Comparison of ENCODE assay signal across 24 mouse cellular contexts in genomic region chr19:34696352-34696986, GRCm38 (mm10). TPM values are rescaled to one million over a fixed set of nuclear protein-coding genes. Genes with fewer than 3 reads are reported as not detected.
A peak's percentile ranks its signal among the peaks of the same experiment; 100 is the strongest.
DNase-seq lines count a peak whose midpoint lies in the region; ATAC-seq and TF ChIP-seq lines count a peak whose summit lies in the region.
"Had no signal": no experiment of that assay in that cellular context is flagged by ENCODE, and none has a peak within 500 bp of the region (broad histone marks: within the 10 kb centered on the region; RNA-seq: fewer than 3 reads in every experiment).

No protein-coding gene starts in this region.

- 61% methylated on average over 8 of the region's 8 CpGs for WGBS in liver, adult 2 months
- WGBS in lung, embryonic 15.5 days: 69% methylated on average over 8 of the region's 8 CpGs

- H3K79me2 ChIP-seq in liver, adult 2 months (ENCODE audit: control insufficient read depth, insufficient read depth, low read length): peaks cover 8% of the 10 kb centered on the region

- H3K4me1 ChIP-seq in liver, adult 2 months (ENCODE audit: control insufficient read depth, insufficient read depth, low read length): peaks cover 15% of the 10 kb centered on the region; the same call in 1 of the 2 replicates
- H3K4me1 ChIP-seq in lung, embryonic 15.5 days: 0 out of 2 replicates have a peak, but pooled peaks cover 7% of the 10 kb centered on the region
- H3K4me1 ChIP-seq: forebrain, embryonic 12.5 days; heart, embryonic 12.5 days; hindbrain, embryonic 15.5 days; limb, embryonic 15.5 days; megakaryocyte, embryonic 14.5 days had no signal

- 0 out of 2 replicates have a peak, but pooled peaks have one; percentile 67 for ATAC-seq in lung, embryonic 15.5 days (ENCODE audit: borderline replicate concordance, extremely low read depth, low FRiP score, low TSS enrichment)
- ATAC-seq in neutrophil, adult 5-6 weeks (ENCODE audit: extremely low read depth, insufficient number of reproducible peaks, low FRiP score, poor library complexity, severe bottlenecking): peak; percentile 70; the same call in 1 of the 2 replicates
- ATAC-seq: activated CD4-positive, CD25-positive, alpha-beta regulatory T cell, adult 4 months; midbrain, embryonic 16.5 days; Patski had no signal

- no peak overlapping the region for H3K4me3 ChIP-seq in liver, adult 2 months (ENCODE audit: insufficient read depth, low read depth, low read length)
- no peak overlapping the region for H3K4me3 ChIP-seq in lung, embryonic 15.5 days
- H3K4me3 ChIP-seq: forebrain, embryonic 12.5 days; heart, embryonic 12.5 days; hindbrain, embryonic 15.5 days; limb, embryonic 15.5 days; megakaryocyte, embryonic 14.5 days had no signal

- 0 out of 2 replicates have a peak overlapping the region, but pooled peaks have one; percentile 2 for H3K27ac ChIP-seq in liver, adult 2 months (replicated peaks; ENCODE audit: insufficient read depth, low read depth, low read length)
- H3K27ac ChIP-seq in lung, embryonic 15.5 days: no peak overlapping the region
- H3K27ac ChIP-seq: forebrain, embryonic 12.5 days; hindbrain, embryonic 15.5 days; limb, embryonic 15.5 days had no signal

- peak; percentile 57 for DNase-seq in liver, adult 2 months (ENCODE audit: extremely low read depth, low read depth, low spot score)
- no peak for DNase-seq in liver
- DNase-seq in MEL-GATA-1-ER (ENCODE audit: extremely low read depth, low read depth): peak; percentile 17
- no peak for DNase-seq in ovary, postnatal 10 days (ENCODE audit: low spot score)
- no peak for DNase-seq in frontal cortex, postnatal 25 days (ENCODE audit: low spot score in 2 of 2)
- no peak for DNase-seq in gastrocnemius, adult 8-10 months (ENCODE audit: low spot score in 2 of 2)
- DNase-seq: adrenal gland, postnatal 36 days; cerebellum, adult 9-10 months; embryo, embryonic 11 days; gastrocnemius, postnatal 36 days; kidney, adult 18-20 months; kidney, postnatal 25 days; layer of hippocampus, postnatal 36 days; thymus, adult 18-20 months had no signal

- no peaks in the 10 kb centered on the region for H3K36me3 ChIP-seq in liver, adult 2 months (ENCODE audit: control insufficient read depth, insufficient read depth, low read length)
- no peaks in the 10 kb centered on the region for H3K36me3 ChIP-seq in lung, embryonic 15.5 days
- H3K36me3 ChIP-seq: forebrain, embryonic 12.5 days; heart, embryonic 12.5 days; hindbrain, embryonic 15.5 days; limb, embryonic 15.5 days had no signal

- no peak for TF ChIP-seq CTCF in liver, adult 2 months (IDR thresholded peaks at IDR 0.05; ENCODE audit: low read depth, low read length)

- H3K4me2 ChIP-seq in lung, embryonic 15.5 days: 0 out of 2 replicates have a peak overlapping the region, but pooled peaks have one; percentile 7
- H3K4me2 ChIP-seq: forebrain, embryonic 12.5 days; heart, embryonic 12.5 days; hindbrain, embryonic 15.5 days; limb, embryonic 15.5 days had no signal

- no peak for TF ChIP-seq POLR2A in liver, adult 2 months (IDR thresholded peaks at IDR 0.05; ENCODE audit: extremely low read depth, insufficient read depth, low read length)

- H3K9me3 ChIP-seq in lung, embryonic 15.5 days: no peaks in the 10 kb centered on the region
- H3K9me3 ChIP-seq: forebrain, embryonic 12.5 days; heart, embryonic 12.5 days; hindbrain, embryonic 15.5 days; limb, embryonic 15.5 days; megakaryocyte, embryonic 14.5 days had no signal

- H3K9ac ChIP-seq in liver, adult 2 months (ENCODE audit: low read depth, low read length): no peak overlapping the region
- H3K9ac ChIP-seq in lung, embryonic 15.5 days: no peak overlapping the region
- H3K9ac ChIP-seq: forebrain, embryonic 12.5 days; heart, embryonic 12.5 days; hindbrain, embryonic 15.5 days; limb, embryonic 15.5 days had no signal

- H3K27me3 ChIP-seq in liver, adult 2 months (ENCODE audit: control insufficient read depth, insufficient read depth, low read length): no peaks in the 10 kb centered on the region
- no peaks in the 10 kb centered on the region for H3K27me3 ChIP-seq in lung, embryonic 15.5 days
- H3K27me3 ChIP-seq: forebrain, embryonic 12.5 days; heart, embryonic 12.5 days; hindbrain, embryonic 15.5 days; limb, embryonic 15.5 days; megakaryocyte, embryonic 14.5 days had no signal

RNA-seq across cellular contexts. Expression of gene Slc16a12, which starts 50.6 kb away (rescaled TPM):
- 65.6 and 85.9 TPM in 2 replicates for total RNA-seq in liver, adult 2 months (2014; rRNA removed)
- 18.6 and 23.1 TPM in 2 replicates for polyA plus RNA-seq in liver, adult 2 months (2012; rRNA removed)
- polyA plus RNA-seq in lung, embryonic 15.5 days (2015; fragmentation: Nextera tagmentation; extraction: Ambion mirVana): 14.8 TPM in 2 replicates
- total RNA-seq in neutrophil, adult 5-6 weeks (2017): 0.61 TPM in 1 of 2 replicates, not detected in the other
- 1 to 10 TPM in 1 of 4 experiments, under 1 TPM in 3; 0.34 to 1.8 (median 0.44) TPM for total RNA-seq in gastrocnemius, adult 8-10 months (2022)
- polyA plus RNA-seq: activated CD4-positive, CD25-positive, alpha-beta regulatory T cell, adult 4 months had no signal

RNA-seq across cellular contexts. Expression of gene Ifit1, which starts 55.8 kb away (rescaled TPM):
- total RNA-seq in liver, adult 2 months (2014; rRNA removed): 9.6 and 15.9 TPM in 2 replicates
- 4.2 and 7.0 TPM in 2 replicates for polyA plus RNA-seq in liver, adult 2 months (2012; rRNA removed)
- 0.29 and 0.62 TPM in 2 replicates for polyA plus RNA-seq in lung, embryonic 15.5 days (2015; fragmentation: Nextera tagmentation; extraction: Ambion mirVana)
- total RNA-seq in neutrophil, adult 5-6 weeks (2017): 36.0 and 37.7 TPM in 2 replicates
- total RNA-seq in gastrocnemius, adult 8-10 months (2022): under 1 TPM; 0.21 to 0.76 (median 0.27) TPM

RNA-seq across cellular contexts. Expression of gene Ifit1bl2, which starts 55.9 kb away (rescaled TPM):
- total RNA-seq in liver, adult 2 months (2014; rRNA removed): 0.07 and 0.09 TPM in 2 replicates
- polyA plus RNA-seq in liver, adult 2 months (2012; rRNA removed): not detected in 2 replicates
- polyA plus RNA-seq in lung, embryonic 15.5 days (2015; fragmentation: Nextera tagmentation; extraction: Ambion mirVana): 0.07 and 0.08 TPM in 2 replicates
- 24.3 and 27.7 TPM in 2 replicates for total RNA-seq in neutrophil, adult 5-6 weeks (2017)
- not detected for total RNA-seq in gastrocnemius, adult 8-10 months (2022)
- polyA plus RNA-seq: forebrain, embryonic 12.5 days had no signal

Comparison
In these comparisons a context has a peak if more than half of its experiments do, and no peak if none do; other contexts are left out.
1. DNase-seq: peak in liver, adult 2 months (single experiment) and MEL-GATA-1-ER (single experiment); none in liver (single experiment), ovary, postnatal 10 days (single experiment), frontal cortex, postnatal 25 days (0 of 2) and gastrocnemius, adult 8-10 months (0 of 2).
2. RNA of gene Slc16a12, which starts 50.6 kb away (total RNA-seq): 65.6 to 85.9 TPM in liver, adult 2 months; 0.34 to 1.8 TPM in gastrocnemius, adult 8-10 months and 0.61 TPM in neutrophil, adult 5-6 weeks; every median in the first group is over 10 times any median in the second.
3. RNA of gene Ifit1bl2, which starts 55.9 kb away (total RNA-seq): 24.3 to 27.7 TPM in neutrophil, adult 5-6 weeks; 0.07 to 0.09 TPM in liver, adult 2 months and not detected in gastrocnemius, adult 8-10 months; every median in the first group is over 10 times any median in the second.